ENCODE assay signal across 8 mouse cellular contexts in genomic region chr1:181143609-181143949, GRCm38 (mm10). TPM values are rescaled to one million over a fixed set of nuclear protein-coding genes. Genes with fewer than 3 reads are reported as not detected.
DNase-seq lines count a peak whose midpoint lies in the region; ATAC-seq and TF ChIP-seq lines count a peak whose summit lies in the region.

No protein-coding gene starts in this region.

- peak overlapping the region; percentile 74 for H3K4me2 ChIP-seq in liver, embryonic 14.5 days (ENCODE audit: low read depth)
- peak overlapping the region; percentile 73 for H3K4me2 ChIP-seq in stomach, postnatal 0 days (replicated peaks; ENCODE audit: low read depth)

- H3K4me1 ChIP-seq in liver, embryonic 14.5 days (replicated peaks; ENCODE audit: control insufficient read depth in 2 of 2, insufficient read depth in 2 of 2, low read length in 1 of 2), result peaks cover 14 to 30% of the 10 kb centered on the region in 2 experiments
- H3K4me1 ChIP-seq in stomach, postnatal 0 days (replicated peaks; ENCODE audit: control insufficient read depth, insufficient read depth), result 0 out of 2 replicates have a peak, but pooled peaks cover 5% of the 10 kb centered on the region

- peak overlapping the region; percentile 93 for H3K27ac ChIP-seq in liver, embryonic 14.5 days
- H3K27ac ChIP-seq in stomach, postnatal 0 days (replicated peaks), result peak overlapping the region; percentile 86

- no peaks in the 10 kb centered on the region for H3K9me3 ChIP-seq in liver, embryonic 14.5 days (ENCODE audit: control insufficient read depth, low read length)
- no peaks in the 10 kb centered on the region for H3K9me3 ChIP-seq in stomach, postnatal 0 days (ENCODE audit: control insufficient read depth, low read length)

- no peak for TF ChIP-seq EP300 in liver, embryonic 14.5 days (IDR thresholded peaks at IDR 0.05; ENCODE audit: low read depth)
- no peak for TF ChIP-seq EP300 in stomach, postnatal 0 days (optimal IDR thresholded peaks at IDR 0.05)

- 0% methylated on average over 12 of the region's 12 CpGs for whole genome bisulfite sequencing in liver, embryonic 14.5 days (ENCODE audit: insufficient replicate concordance)
- WGBS in stomach, postnatal 0 days, result under 1% methylated on average over 12 of the region's 12 CpGs

- H3K27me3 ChIP-seq in liver, embryonic 14.5 days (ENCODE audit: control insufficient read depth, insufficient read depth, low read length), result no peaks in the 10 kb centered on the region
- H3K27me3 ChIP-seq in stomach, postnatal 0 days (ENCODE audit: control insufficient read depth, insufficient read depth, low read length), result no peaks in the 10 kb centered on the region

- intact Hi-C loops in left cerebral cortex, postnatal 10 days (cut with DNase I), result no loop called here

- no peak for TF ChIP-seq CTCF in liver, embryonic 14.5 days (IDR thresholded peaks at IDR 0.05; ENCODE audit: low read depth)
- TF ChIP-seq CTCF in stomach, postnatal 0 days (IDR thresholded peaks at IDR 0.05; ENCODE audit: low read depth), result no peak

- H3K4me3 ChIP-seq in liver, embryonic 14.5 days (ENCODE audit: insufficient read depth in 1 of 2, low read depth in 2 of 2, low read length in 2 of 2), result peak overlapping the region; percentile 83 to 99
- peak overlapping the region; percentile 81 for H3K4me3 ChIP-seq in stomach, postnatal 0 days (ENCODE audit: low read depth, low read length)

- peak; percentile 42; the same call in 1 of the 2 replicates for ATAC-seq in cerebellum, adult (ENCODE audit: insufficient number of reproducible peaks, low FRiP score, low TSS enrichment)
- peak; percentile 38 for ATAC-seq in liver, embryonic 14.5 days (ENCODE audit: insufficient read depth)
- ATAC-seq in stomach, postnatal 0 days (ENCODE audit: low FRiP score, low TSS enrichment), result peak; percentile 30

- peaks cover 25% of the 10 kb centered on the region for H3K36me3 ChIP-seq in liver, embryonic 14.5 days (replicated peaks; ENCODE audit: control insufficient read depth, insufficient read depth, low read depth)
- H3K36me3 ChIP-seq in stomach, postnatal 0 days (ENCODE audit: control insufficient read depth, insufficient read depth, low read length), result 0 out of 2 replicates have a peak, but pooled peaks cover 5% of the 10 kb centered on the region

- H3K9ac ChIP-seq in liver, embryonic 14.5 days (replicated peaks), result peak overlapping the region; percentile 89
- peak overlapping the region; percentile 74 for H3K9ac ChIP-seq in stomach, postnatal 0 days (ENCODE audit: low read length)

- DNase-seq in cerebellum, postnatal 10 days, result no peak
- peak; percentile 6 to 11 for DNase-seq in thymus, postnatal 10 days (ENCODE audit: low spot score in 2 of 2)
- DNase-seq in thymus, postnatal 36 days, result no peak
- DNase-seq in liver, embryonic 14.5 days (ENCODE audit: low read depth in 3 of 3, low spot score in 3 of 3), result no peak
- no peak for DNase-seq in stomach, postnatal 0 days (ENCODE audit: low spot score)
- DNase-seq in left cerebral cortex, postnatal 10 days (ENCODE audit: extremely low spot score in 1 of 2, low spot score in 2 of 2), result no peak
- DNase-seq in Muller cell, postnatal 12 days (ENCODE audit: inconsistent ontology term), result no peak

RNA-seq across cellular contexts. Expression of gene Nvl, which starts 0.4 kb away (rescaled TPM):
- 9.1 and 13.1 TPM in 2 replicates for polyA plus RNA-seq in liver, embryonic 14.5 days (2012; rRNA removed)
- polyA plus RNA-seq in liver, embryonic 14.5 days (2014; fragmentation: Nextera tagmentation; extraction: Ambion mirVana), result 10.8 and 11.6 TPM in 2 replicates
- 11.1 and 12.1 TPM in 2 replicates for polyA plus RNA-seq in stomach, postnatal 0 days (2015; fragmentation: Nextera tagmentation; extraction: Ambion mirVana)
- 10 to 100 TPM; 30.4 to 30.5 TPM for total RNA-seq in left cerebral cortex, postnatal 10 days (2021)

RNA-seq across cellular contexts. Expression of gene Cnih4, which starts 0.9 kb away (rescaled TPM):
- 9.5 and 10.0 TPM in 2 replicates for polyA plus RNA-seq in liver, embryonic 14.5 days (2012; rRNA removed)
- 53.3 and 55.4 TPM in 2 replicates for polyA plus RNA-seq in liver, embryonic 14.5 days (2014; fragmentation: Nextera tagmentation; extraction: Ambion mirVana)
- polyA plus RNA-seq in stomach, postnatal 0 days (2015; fragmentation: Nextera tagmentation; extraction: Ambion mirVana), result 116 and 118 TPM in 2 replicates
- 10 to 100 TPM; 20.4 to 22.2 TPM for total RNA-seq in left cerebral cortex, postnatal 10 days (2021)

Comparison
In these comparisons a context has a peak if more than half of its experiments do, and no peak if none do; other contexts are left out.
1. DNase-seq: peak in thymus, postnatal 10 days (2 of 2); none in cerebellum, postnatal 10 days (0 of 2), thymus, postnatal 36 days (0 of 2), liver, embryonic 14.5 days (0 of 3), stomach, postnatal 0 days (single experiment), left cerebral cortex, postnatal 10 days (0 of 2) and Muller cell, postnatal 12 days (single experiment).
2. Peak in every context shown above with its lines, with median percentiles within 50 percentile points of each other: ATAC-seq.